Mouse (Mus musculus): ENCODE results near the gene Rps26. TPM values are rescaled to one million over a fixed set of nuclear protein-coding genes. Genes with fewer than 3 reads are reported as not detected.
"Not testable (repeated sequence)": the region's sequence is repeated elsewhere in the genome, so short reads cannot be mapped to it uniquely, and the experiment has no call there.

Gene Rps26
- total RNA-seq, 2 experiments from 2014 or later: 382 to 405 TPM

DNA sequence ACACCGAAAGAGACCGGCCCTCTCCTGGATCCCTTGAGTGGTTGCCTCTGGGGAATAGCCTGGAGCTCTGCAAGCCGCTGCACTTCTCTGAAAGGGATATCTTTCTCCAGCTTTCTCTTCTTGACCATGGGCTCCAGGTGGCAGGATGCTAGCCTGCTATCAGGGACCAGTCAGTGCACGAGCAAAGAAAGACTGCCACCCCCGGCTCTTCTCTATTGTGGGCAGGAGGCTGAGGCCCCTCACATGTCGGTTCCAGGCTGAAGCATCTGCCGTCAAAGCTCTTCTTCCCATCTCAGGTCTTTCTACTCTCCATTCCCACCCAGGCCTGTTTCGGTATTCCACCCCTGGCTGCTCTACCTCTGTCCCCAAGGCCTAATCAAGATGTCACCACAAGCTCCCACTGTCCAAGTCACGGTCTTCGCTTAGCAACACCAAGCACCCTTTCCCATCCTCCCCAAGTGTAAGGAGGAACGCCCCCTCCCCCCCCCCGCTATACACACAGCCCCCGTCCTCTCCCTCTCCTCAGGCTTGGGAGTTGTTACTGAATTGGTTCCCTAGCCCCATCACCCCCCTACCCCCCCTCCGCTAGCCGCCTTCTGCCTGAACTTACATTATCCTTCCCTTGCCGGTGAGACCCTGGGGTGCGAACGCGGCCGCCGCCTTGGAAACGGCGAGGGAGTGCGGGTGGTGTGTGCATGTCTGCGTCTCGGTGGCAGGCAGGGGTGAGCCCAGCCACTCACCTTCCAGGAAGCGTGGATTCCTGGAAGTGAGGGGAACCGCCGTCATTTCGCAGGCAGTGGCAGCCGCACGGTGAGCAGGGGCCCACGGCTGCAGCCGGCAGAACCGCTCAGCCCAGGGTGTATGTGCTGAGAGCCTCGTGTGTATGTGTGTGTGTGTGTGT, 18.8 kb upstream of the Rps26 start, which contains the start of gene Ikzf4:
TSS of gene Ikzf4 (minus strand) at position 881 of the 901 bp plus-strand sequence.
- peak in 1 of 2 experiments; percentile 68 for DNase-seq (ENCODE audit: extremely low spot score in 1 of 2, low spot score in 2 of 2)
- intact Hi-C loops (cut with DNase I): no loop called here

DNA sequence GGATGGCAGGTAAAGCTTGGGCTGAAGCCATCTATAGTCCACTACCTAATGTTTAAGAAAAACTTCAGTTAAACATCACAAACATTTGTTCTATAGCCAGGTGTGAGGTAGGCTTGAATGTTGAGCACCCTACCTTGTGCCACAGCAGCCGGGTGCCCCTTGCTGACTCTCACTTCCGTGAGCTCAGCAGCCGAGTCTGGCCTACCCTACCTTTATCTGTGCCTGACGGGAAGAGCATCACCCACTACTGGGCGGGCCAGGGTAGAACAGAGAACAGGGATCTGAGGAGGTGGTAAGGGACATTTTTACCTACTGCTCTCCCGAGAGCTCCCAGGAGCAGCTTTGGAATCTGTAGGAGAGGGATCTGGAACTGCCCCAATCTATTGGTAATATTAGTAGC, 16.2 kb upstream of the Rps26 start:
- intact Hi-C loops (cut with DNase I): no loop called here
- DNase-seq (ENCODE audit: extremely low spot score in 1 of 2, low spot score in 2 of 2): no peak

DNA sequence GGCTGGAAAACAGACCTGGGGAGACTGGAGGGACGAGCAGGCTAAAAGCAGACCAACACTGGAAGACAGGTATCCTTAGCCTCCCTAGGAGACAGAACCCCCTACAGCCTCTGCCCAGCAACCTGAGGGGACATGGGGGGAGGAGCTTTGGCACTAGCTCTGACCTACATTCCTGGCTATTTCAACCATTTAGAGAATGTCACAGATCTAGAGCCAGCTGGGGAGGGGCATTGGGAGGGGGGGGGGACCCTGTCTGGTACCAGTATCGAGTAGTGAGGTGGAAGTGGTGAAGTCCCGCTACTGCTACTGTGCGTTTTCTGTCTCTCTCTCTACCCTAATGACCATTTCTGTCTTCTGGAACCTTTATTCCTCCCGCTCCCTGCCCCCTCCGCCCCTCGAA, 15.3 kb upstream of the Rps26 start:
- no peak for DNase-seq (ENCODE audit: extremely low spot score in 1 of 2, low spot score in 2 of 2)
- intact Hi-C loops (cut with DNase I): no loop called here

DNA sequence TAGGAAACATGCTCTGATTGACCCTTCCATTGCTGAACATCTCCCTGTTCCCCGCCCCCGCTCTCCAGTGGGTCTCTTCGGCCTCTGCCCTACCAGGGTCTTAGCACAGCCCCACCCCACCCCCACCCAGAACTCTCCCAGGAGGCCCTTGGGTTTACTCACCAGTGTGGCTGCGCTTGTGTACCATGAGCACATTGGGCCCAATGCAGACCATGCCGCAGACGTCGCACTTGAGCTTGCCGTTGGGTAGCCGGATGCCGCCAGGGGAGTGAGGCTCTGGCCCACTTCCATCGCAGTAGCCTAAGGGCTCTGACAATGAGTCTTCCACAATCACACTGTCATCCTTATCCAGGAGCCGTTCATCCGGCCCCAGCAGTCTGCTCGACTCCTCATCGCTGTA, 14.3 kb upstream of the Rps26 start:
- DNase-seq (ENCODE audit: extremely low spot score in 1 of 2, low spot score in 2 of 2): no peak
- intact Hi-C loops (cut with DNase I): no loop called here

DNA sequence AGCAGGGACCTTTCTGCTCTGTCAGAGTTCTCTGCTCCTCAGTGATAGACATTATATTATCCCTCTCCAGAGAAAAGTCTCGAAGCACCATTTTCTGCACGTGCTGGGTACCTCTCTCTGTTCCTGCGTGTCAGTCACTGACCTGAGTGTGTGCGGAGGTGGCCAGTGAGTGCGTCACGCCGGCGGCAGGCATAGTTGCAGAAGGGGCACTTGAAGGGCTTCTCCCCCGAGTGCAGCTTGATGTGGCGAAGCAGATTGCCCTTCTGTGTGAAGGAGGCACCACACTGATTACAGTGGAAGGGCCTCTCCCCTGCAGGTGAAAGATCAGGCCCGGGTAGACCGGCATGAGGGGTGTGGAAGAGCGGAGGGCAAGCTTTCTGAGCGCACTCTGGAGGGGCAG, 13.5 kb upstream of the Rps26 start:
- no peak for DNase-seq (ENCODE audit: extremely low spot score in 1 of 2, low spot score in 2 of 2)
- intact Hi-C loops (cut with DNase I): no loop called here

DNA sequence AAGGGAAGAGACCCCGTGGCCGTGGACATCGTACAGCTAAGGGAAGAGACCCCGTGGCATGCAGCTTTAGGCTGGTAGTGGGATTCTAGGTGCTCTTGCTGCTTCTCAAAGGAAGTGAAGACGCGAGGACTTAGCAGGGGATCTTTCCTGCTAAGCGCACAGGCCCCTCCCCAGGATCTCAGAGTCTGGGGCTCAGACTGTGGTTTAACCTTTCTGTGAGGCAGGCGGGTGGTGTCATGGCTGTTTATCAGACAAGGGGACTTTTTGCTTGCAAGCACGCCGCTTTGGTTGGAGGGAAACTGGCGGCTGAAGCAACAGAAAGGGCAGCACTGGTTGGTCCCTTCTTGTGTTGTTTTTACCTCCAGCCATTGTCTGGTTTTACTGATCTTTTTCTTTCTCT, 10.5 kb upstream of the Rps26 start:
- intact Hi-C loops (cut with DNase I): no loop called here
- DNase-seq (ENCODE audit: extremely low spot score in 1 of 2, low spot score in 2 of 2): no peak

DNA sequence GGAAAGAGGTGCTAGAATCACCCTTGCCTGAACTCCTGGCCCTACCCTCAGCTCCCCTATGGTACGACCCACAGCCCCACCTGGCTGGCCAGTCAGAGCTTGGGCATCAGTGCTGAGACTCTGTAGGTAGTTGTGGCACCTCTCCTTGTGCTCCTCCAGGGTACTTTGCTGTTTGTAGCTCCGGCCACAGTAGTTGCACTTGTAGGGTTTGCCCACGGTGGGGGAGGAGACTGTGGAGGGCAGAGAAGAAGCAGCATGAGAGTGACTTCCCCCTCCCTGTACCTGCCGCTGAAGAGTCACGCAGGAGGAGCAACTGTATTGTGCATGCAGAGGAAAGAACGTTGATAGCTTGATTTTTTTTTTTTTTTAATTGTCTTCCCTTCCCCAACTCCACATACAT, 10.0 kb upstream of the Rps26 start:
- intact Hi-C loops (cut with DNase I): no loop called here
- no peak for DNase-seq (ENCODE audit: extremely low spot score in 1 of 2, low spot score in 2 of 2)

DNA sequence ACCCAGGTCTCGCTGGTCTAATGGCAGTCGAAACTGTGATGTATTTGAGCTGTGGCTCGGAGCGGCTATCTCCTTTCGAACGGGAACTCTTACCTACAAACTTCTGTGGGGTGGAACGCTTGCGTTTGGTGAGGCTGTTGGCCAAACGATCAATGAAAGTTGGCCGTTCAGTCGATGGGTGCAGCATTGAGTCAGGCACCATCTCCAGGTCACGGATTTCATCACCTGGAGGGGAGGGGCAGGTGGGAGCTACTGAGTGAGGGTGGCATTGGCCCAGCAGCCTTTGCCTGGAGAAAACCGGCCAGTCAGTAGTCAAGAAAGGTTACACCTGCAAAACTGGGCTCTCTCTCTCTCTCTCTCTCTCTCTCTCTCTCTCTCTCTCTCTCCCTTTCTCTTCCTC, 9.2 kb upstream of the Rps26 start:
- no peak for DNase-seq (ENCODE audit: extremely low spot score in 1 of 2, low spot score in 2 of 2)
- intact Hi-C loops (cut with DNase I): no loop called here

DNA sequence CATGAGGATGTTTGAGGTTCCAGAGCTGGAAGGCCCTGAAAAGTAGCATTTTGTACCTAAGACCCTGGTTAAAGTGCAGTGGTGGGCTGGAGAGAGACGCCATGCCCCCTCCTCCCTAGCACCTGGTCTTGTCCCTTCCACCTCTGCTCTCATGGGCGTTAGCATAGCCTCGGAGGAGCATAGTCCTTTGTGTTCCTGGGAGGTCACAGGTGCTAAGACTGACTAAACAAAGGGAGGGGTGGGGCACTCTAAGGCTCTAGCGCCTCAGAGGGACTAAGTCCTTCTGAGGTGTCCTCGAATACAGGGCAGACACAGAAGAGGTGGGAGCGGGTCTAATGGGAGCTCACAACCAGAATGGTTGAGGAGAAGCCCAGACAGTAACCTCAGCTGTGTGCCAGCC, 5.0 kb upstream of the Rps26 start:
- DNase-seq (ENCODE audit: extremely low spot score in 1 of 2, low spot score in 2 of 2): no peak
- intact Hi-C loops (cut with DNase I): no loop called here

DNA sequence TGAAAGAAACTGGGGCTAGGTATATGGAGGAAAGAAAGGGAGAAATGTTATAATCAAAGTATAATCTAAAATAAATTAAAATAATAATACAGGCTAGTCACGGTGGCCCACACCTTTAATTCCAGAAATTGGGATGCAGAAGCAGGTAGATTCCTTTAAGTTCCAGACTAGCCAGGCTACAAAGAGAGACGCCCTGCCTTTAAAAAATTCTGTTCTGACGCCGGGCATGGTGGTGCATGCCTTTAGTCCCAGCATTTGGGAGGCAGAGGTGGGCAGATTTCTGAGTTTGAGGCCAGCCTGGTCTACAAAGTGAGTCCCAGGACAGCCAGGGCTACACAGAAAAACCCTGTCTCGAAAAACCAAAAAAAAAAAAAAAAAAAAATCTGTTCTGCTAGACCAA, 3.8 kb upstream of the Rps26 start:
- DNase-seq (ENCODE audit: extremely low spot score in 1 of 2, low spot score in 2 of 2); intact Hi-C loops (cut with DNase I): not testable (repeated sequence)

DNA sequence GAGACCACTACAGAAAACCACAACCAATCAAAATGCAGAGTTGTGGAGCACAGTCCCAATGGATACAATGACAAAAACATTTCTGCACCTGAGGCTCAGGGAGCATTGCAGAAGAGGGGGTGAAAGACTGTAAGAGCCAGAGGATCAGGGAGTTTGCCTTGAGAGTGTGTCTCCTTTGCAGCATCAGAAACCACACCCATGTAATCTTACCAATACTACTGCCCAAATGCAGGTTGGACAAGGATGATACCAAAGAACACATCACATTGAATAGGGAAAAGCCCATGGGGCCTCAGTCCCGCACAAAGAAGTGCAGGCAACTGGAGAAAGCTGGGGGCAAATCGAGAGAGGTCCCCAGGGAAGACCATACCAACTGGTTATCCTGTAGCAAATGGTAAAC, 3.2 kb upstream of the Rps26 start:
- intact Hi-C loops (cut with DNase I): loop anchor here (5.0 kb wide), 1 partner anchor 43 kb away; the partner anchor contains the start of gene Suox
- no peak for DNase-seq (ENCODE audit: extremely low spot score in 1 of 2, low spot score in 2 of 2)

DNA sequence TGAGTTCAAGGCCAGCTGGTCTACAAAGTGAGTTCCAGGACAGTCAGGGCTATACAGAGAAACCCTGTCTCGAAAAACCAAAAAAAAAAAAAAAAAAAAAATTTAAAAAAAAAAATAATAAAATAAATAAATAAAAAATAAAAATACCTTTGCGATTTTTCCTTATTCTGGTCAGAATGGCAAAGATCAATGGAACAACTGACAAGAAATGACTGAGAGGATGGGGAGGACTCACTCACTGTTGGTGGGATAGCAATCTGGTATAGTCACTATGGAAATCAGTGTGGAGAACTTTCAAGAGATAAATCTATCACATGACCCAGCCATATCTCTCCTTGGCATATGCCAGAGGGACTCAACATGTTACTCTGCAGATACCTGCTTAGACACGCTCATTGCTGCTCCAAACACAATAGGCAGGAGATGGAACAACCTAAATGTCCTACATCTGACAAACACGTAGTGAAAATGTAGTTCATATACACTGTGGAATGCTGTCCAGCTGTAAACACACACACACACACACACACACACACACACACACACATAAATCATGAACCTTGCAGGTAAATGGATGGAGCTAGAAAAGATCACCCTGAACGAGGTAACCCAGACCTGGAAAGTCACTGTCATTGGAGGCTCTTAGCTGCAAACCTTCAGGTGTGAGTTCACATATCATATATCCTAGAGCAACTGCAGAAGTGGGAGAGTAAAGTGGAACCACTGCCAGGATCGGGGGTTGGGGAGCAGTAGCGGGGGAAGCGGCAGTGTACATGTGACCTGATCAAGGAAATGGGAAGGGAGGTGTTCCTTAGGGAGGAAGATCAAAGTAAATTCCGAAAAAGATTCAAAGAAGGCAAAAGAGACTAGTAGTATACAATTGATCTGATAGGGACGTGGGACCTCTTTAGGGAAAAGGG, 1.1 kb upstream of the Rps26 start:
- intact Hi-C loops (cut with DNase I): loop anchor here (5.0 kb wide), 1 partner anchor 45 kb away; the partner anchor contains the start of gene Suox

DNA sequence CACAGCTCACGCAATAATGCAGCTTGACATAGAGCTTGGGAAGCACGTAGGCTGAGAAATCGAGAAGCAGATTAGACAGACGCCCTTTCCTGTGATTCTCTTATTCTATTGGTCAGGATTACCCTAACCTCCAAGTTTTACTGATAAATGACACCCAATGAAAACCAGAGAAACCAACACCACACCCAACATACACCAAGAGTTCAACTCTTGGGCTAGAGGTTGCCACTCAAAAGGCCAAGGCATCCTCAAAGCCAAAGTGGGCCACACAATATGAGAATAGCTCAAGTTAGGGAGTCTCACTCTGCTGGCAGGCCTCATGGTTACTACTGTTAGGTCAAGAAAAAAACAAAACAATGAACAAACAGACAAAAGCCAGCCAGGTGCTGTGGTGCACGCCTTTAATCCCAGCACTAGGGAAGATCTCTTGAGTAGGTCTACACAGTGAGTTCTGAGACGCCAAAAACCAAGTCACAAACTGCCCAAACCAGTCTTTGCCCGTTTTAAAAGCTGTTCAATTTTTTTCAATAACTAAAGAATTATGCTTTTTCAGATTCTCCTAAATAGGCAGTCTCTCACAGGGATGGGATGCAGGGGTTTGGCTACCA, 1.2 kb downstream of the Rps26 start:
- DNase-seq (ENCODE audit: extremely low spot score in 1 of 2, low spot score in 2 of 2): no peak
- intact Hi-C loops (cut with DNase I): loop anchor here (5.0 kb wide), 1 partner anchor 47 kb away; the partner anchor contains the start of gene Suox

More for the DNA sequence above, 1.1 kb upstream of the Rps26 start:
- no peak for DNase-seq (ENCODE audit: extremely low spot score in 1 of 2, low spot score in 2 of 2)

DNA sequence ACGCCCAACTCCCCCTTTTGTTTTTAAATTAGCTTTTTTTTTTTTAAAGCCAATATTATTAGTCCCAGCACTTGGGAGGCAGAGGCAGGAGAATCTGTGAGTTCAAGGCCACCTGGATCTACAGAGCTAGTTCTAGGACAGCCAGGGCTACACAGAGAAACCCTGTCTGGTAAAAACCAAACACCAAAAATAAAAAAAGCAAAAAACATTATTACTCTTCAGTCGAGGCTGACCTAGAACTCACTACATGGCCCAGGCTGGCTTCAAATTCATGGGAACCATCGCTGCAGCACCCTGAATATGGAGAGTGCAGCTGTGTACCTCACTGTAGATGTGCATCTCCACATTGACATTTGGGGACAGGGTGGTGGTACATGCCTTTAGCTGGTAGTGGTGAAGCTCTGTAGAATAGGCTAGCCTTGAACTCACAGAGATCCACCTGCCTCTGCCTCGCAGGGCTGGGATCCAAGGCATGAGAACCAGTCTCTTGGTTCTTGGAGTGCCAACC, 3.4 kb downstream of the Rps26 start:
- intact Hi-C loops (cut with DNase I); DNase-seq (ENCODE audit: extremely low spot score in 1 of 2, low spot score in 2 of 2): not testable (repeated sequence)

DNA sequence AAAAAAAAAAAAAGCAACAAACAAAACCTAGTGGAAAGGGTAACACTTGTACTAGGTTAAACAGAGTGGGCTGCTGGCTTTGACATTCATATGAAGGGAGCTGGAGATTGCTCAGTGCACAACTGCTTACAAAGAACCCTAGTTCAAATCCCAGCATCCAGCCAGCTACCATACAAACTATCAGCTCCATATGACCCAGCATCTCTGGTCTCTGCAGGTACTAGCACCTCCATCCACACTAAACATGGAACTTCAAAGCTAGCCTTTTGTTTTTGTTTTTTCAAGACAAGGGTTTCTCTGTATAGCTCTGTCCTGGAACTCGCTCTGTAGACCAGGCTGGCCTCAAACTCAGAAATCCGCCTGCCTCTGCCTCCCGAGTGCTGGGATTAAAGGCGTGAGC, 3.8 kb downstream of the Rps26 start:
- no peak for DNase-seq (ENCODE audit: extremely low spot score in 1 of 2, low spot score in 2 of 2)
- intact Hi-C loops (cut with DNase I): no loop called here

DNA sequence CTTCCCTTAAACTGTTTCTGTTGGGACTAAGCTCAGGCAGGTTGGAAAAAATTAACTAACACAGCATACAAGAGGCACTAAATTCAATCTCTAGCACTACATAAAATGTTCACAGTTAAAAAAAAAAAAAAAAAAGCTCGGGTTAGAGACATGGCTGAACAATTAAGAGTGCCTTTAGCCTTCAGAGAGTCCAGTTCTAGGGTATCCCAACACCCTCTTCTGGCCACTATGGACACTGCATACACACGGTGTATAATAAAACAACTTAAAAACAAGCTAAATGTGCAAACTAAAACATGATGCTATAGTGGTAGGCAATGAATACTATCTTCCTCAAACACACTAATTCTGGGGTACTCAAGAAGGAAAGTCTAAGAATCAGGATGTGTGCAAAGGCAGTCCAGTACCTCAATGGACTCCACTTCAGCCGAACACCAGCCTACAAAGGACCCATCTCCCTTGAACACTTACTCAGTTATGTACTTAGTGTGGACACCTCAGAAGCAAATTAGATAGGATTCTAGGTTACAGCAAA, 4.5 kb downstream of the Rps26 start:
- no peak for DNase-seq (ENCODE audit: extremely low spot score in 1 of 2, low spot score in 2 of 2)
- intact Hi-C loops (cut with DNase I): no loop called here

DNA sequence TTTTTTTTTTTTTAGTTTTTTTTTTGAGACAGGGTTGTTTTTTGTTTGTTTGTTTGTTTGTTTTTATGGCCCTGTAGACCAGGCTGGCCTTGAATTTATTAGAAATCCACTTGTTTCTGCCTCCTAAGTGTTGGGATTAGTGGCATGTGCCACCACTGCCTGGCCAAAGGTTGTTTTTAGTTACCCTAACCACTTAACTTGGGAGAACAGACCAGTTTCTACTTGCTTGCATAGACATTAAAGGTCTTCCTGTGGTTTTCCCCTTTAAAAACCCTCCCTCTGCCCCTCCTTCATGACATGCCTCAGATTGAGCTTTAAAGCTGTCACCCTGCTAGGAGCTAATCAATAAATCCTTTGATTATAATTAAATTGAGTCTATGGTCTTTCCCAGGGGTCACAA, 6.3 kb downstream of the Rps26 start:
- intact Hi-C loops (cut with DNase I): no loop called here
- DNase-seq (ENCODE audit: extremely low spot score in 1 of 2, low spot score in 2 of 2): no peak

DNA sequence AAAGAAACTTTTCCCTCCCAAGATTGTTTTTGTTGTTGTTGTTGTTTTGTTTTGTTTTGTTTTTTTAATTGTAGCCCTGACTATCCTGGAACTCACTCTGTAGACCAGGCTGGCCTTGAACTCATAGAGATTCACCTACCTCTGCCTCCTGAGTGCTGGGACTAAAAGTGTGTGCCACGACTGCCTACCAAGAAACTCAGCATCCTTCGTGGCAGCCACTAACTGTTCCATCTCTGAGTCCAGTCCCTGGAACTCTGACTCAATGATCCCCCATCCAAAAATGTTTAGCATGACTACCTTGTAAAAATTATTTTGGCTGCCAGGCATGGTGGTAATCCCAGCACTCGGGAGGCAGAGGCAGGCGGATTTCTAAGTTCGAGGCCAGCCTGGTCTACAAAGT, 7.4 kb downstream of the Rps26 start:
- intact Hi-C loops (cut with DNase I); DNase-seq (ENCODE audit: extremely low spot score in 1 of 2, low spot score in 2 of 2): not testable (repeated sequence)

DNA sequence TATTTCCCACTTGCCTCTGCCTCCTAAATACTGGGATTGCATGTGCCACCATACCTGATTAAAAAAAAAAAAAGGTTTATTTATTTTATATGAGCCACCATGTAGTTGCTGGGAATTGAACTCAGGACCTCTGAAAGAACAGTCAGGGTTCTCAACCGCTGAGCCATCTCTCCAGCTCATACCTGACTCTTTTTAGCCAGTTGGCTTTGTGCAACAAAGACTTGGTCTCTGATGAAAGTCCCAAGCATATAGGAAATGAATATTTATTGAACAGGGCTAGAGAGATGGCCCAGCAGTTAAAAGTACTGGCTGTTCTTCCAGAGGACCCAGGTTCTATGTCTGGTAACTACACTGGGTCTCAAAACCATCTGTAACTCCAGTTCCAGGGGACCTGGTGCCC, 8.0 kb downstream of the Rps26 start:
- intact Hi-C loops (cut with DNase I): no loop called here
- no peak for DNase-seq (ENCODE audit: extremely low spot score in 1 of 2, low spot score in 2 of 2)

All from left cerebral cortex, postnatal 10 days (tissue).